Mouse (Mus musculus) midbrain, embryonic 14.5 days (tissue): ENCODE results near the gene Gpalpp1. TPM values are rescaled to one million over a fixed set of nuclear protein-coding genes. Genes with fewer than 3 reads are reported as not detected.

Source experiments
- ATAC-seq: fragments of 200-750 bp; cut with Nextera tagmentation; 2 replicates; pipeline ENCODE4 v1.8.0; 2017; ENCODE audit warnings: moderate number of reproducible peaks, moderate library complexity; ENCODE audit not compliant: low FRiP score, low TSS enrichment
- DNase-seq: peaks from one replicate; pipeline ENCODE4 v3.0.0-alpha.2; 2015
- H3K27ac ChIP-seq: fragments of 300-500 bp; sonication (generic); replicated peaks from 2 replicates; pipeline ENCODE4 v1.5.1; 2014; ENCODE audit warnings: mild to moderate bottlenecking, low read depth, low read length, moderate library complexity
- H3K27me3 ChIP-seq: fragments of 300-500 bp; sonication (generic); 2 replicates; pipeline ENCODE4 v1.6.1; 2014; ENCODE audit warnings: low read length, control low read depth, mixed read lengths; ENCODE audit not compliant: control insufficient read depth, insufficient read depth
- H3K36me3 ChIP-seq: fragments of 300-500 bp; sonication (generic); 2 replicates; pipeline ENCODE4 v1.6.1; 2014; ENCODE audit warnings: low read length, control low read depth; ENCODE audit not compliant: control insufficient read depth, insufficient read depth
- H3K4me1 ChIP-seq: fragments of 300-500 bp; sonication (generic); 2 replicates; pipeline ENCODE4 v1.6.1; 2014; ENCODE audit warnings: mild to moderate bottlenecking, antibody characterized with exemption, low read length, control low read depth; ENCODE audit not compliant: control insufficient read depth, insufficient read depth
- H3K4me2 ChIP-seq: fragments of 300-500 bp; sonication (generic); 2 replicates; pipeline ENCODE4 v1.6.1; 2014; ENCODE audit warnings: mild to moderate bottlenecking, low read length, moderate library complexity
- H3K4me3 ChIP-seq: fragments of 300-500 bp; sonication (generic); replicated peaks from 2 replicates; pipeline ENCODE4 v1.5.1; 2014; ENCODE audit warnings: low read depth, low read length
- H3K9ac ChIP-seq: fragments of 300-500 bp; sonication (generic); replicated peaks from 2 replicates; pipeline ENCODE4 v1.6.1; 2014; ENCODE audit warnings: mild to moderate bottlenecking, low read length, moderate library complexity
- H3K9me3 ChIP-seq: fragments of 300-500 bp; sonication (generic); 2 replicates; pipeline ENCODE4 v1.6.1; 2016; ENCODE audit warnings: low read length, control low read depth, mixed read lengths; ENCODE audit not compliant: control insufficient read depth
- WGBS: fragments of 180-500 bp; shearing (Covaris S2); extraction: QIAGEN DNeasy Blood & Tissue Kit; methylation state at CpG from one replicate; pipeline ENCODE4 v1.1.7; 2014; 5-methylcytosine and 5-hydroxymethylcytosine counted together
- polyA plus RNA-seq: library from polyadenylated mRNA; unstranded; fragments of >200 nt; fragmentation: Nextera tagmentation; extraction: Ambion mirVana; gene quantifications from 2 replicates; pipeline ENCODE4 v1.2.1, GENCODE M21; 2014

The Gpalpp1 gene
- polyA plus RNA-seq, 1 experiment from 2014 or later, result 16.2 TPM

GRCm38 (mm10) chr14:76081451-76081850 is 29.1 kb downstream of the Gpalpp1 start:
- Histone ChIP-seq H3K36me3 (0 out of 2 replicates have a peak, but pooled peaks cover 2% of the 10 kb centered on the region), H3K27ac (no peak overlapping the region), H3K27me3 (no peaks in the 10 kb centered on the region), H3K4me2 (no peak overlapping the region), H3K4me3 (no peak overlapping the region), H3K9ac (no peak overlapping the region), H3K4me1 (peaks cover 7% of the 10 kb centered on the region), H3K9me3 (no peaks in the 10 kb centered on the region)
- no peak for DNase-seq
- ATAC-seq, result no peak
- 72% methylated on average over 11 of the region's 11 CpGs for WGBS

GRCm38 (mm10) chr14:76077088-76077491 is 33.5 kb downstream of the Gpalpp1 start:
- H3K9me3 ChIP-seq, result no peaks in the 10 kb centered on the region
- no peak overlapping the region; the same call in 1 of the 2 replicates for H3K9ac ChIP-seq
- no peak overlapping the region for H3K4me3 ChIP-seq
- H3K27ac ChIP-seq, result peak overlapping the region; percentile 74
- peak; percentile 68; the same call in 1 of the 2 replicates for ATAC-seq
- DNase-seq, result peak; percentile 91
- peak overlapping the region; percentile 26 for H3K4me2 ChIP-seq
- no peaks in the 10 kb centered on the region for H3K36me3 ChIP-seq
- WGBS, result 46% methylated on average over 9 of the region's 9 CpGs
- no peaks in the 10 kb centered on the region for H3K27me3 ChIP-seq
- H3K4me1 ChIP-seq, result peaks cover 9% of the 10 kb centered on the region

GRCm38 (mm10) chr14:76076602-76077001 is 34.0 kb downstream of the Gpalpp1 start:
- peak; percentile 55 for ATAC-seq
- Histone ChIP-seq H3K9me3 (no peaks in the 10 kb centered on the region), H3K4me2 (peak overlapping the region; percentile 26), H3K9ac (no peak overlapping the region), H3K27me3 (no peaks in the 10 kb centered on the region), H3K36me3 (no peaks in the 10 kb centered on the region), H3K4me3 (no peak overlapping the region), H3K4me1 (peaks cover 9% of the 10 kb centered on the region), H3K27ac (peak overlapping the region; percentile 74; the same call in 1 of the 2 replicates)
- WGBS, result 29% methylated on average over 4 of the region's 4 CpGs
- DNase-seq, result peak; percentile 84

- H3K4me1 ChIP-seq, result peaks cover 9% of the 10 kb centered on the region
- H3K27ac ChIP-seq, result peak overlapping the region; percentile 50
- DNase-seq (no peak), ATAC-seq (no peak)
- 49% methylated on average over 4 of the region's 4 CpGs for WGBS
- H3K36me3 ChIP-seq, result no peaks in the 10 kb centered on the region
- H3K4me3 ChIP-seq, result no peak overlapping the region
- no peak overlapping the region for H3K4me2 ChIP-seq
- no peaks in the 10 kb centered on the region for H3K27me3 ChIP-seq
- H3K9me3 ChIP-seq, result no peaks in the 10 kb centered on the region
- no peak overlapping the region for H3K9ac ChIP-seq
Observed at GRCm38 (mm10) chr14:76075721-76076120, 34.8 kb downstream of the Gpalpp1 start.

GRCm38 (mm10) chr14:76074206-76074605 is 36.4 kb downstream of the Gpalpp1 start:
- H3K9ac ChIP-seq, result no peak overlapping the region
- H3K4me1 ChIP-seq, result peaks cover 9% of the 10 kb centered on the region
- H3K4me2 ChIP-seq, result no peak overlapping the region
- no peak for ATAC-seq
- 87% methylated on average over 1 of the region's 1 CpGs for WGBS
- DNase-seq, result no peak
- no peaks in the 10 kb centered on the region for H3K27me3 ChIP-seq
- H3K9me3 ChIP-seq, result no peaks in the 10 kb centered on the region
- no peak overlapping the region for H3K4me3 ChIP-seq
- no peaks in the 10 kb centered on the region for H3K36me3 ChIP-seq
- no peak overlapping the region for H3K27ac ChIP-seq

- ATAC-seq (no peak), DNase-seq (no peak)
- H3K4me3 ChIP-seq, result no peak overlapping the region
- H3K27me3 ChIP-seq, result no peaks in the 10 kb centered on the region
- H3K9ac ChIP-seq, result no peak overlapping the region
- H3K4me1 ChIP-seq, result peaks cover 9% of the 10 kb centered on the region
- no peaks in the 10 kb centered on the region for H3K9me3 ChIP-seq
- no peak overlapping the region for H3K4me2 ChIP-seq
- no peak overlapping the region for H3K27ac ChIP-seq
- 64% methylated on average over 2 of the region's 2 CpGs for WGBS
- H3K36me3 ChIP-seq, result no peaks in the 10 kb centered on the region
Observed at GRCm38 (mm10) chr14:76072626-76073025, 37.9 kb downstream of the Gpalpp1 start.

GRCm38 (mm10) chr14:76069296-76069695 is 41.3 kb downstream of the Gpalpp1 start:
- H3K4me1 ChIP-seq, result no peaks in the 10 kb centered on the region
- no peaks in the 10 kb centered on the region for H3K9me3 ChIP-seq
- peak overlapping the region; percentile 71 for H3K27ac ChIP-seq
- H3K9ac ChIP-seq, result no peak overlapping the region
- WGBS, result 53% methylated on average over 4 of the region's 4 CpGs
- H3K36me3 ChIP-seq, result no peaks in the 10 kb centered on the region
- H3K4me2 ChIP-seq, result no peak overlapping the region
- no peak; the same call in 1 of the 2 replicates for ATAC-seq
- H3K27me3 ChIP-seq, result no peaks in the 10 kb centered on the region
- H3K4me3 ChIP-seq, result no peak overlapping the region
- DNase-seq, result no peak

- Histone ChIP-seq H3K27me3 (no peaks in the 10 kb centered on the region), H3K4me1 (no peaks in the 10 kb centered on the region), H3K27ac (peak overlapping the region; percentile 71; the same call in 1 of the 2 replicates), H3K9ac (no peak overlapping the region), H3K4me3 (no peak overlapping the region), H3K9me3 (no peaks in the 10 kb centered on the region), H3K4me2 (no peak overlapping the region), H3K36me3 (no peaks in the 10 kb centered on the region)
- DNase-seq, result no peak
- 67% methylated on average over 4 of the region's 4 CpGs for WGBS
- ATAC-seq, result no peak
Observed at GRCm38 (mm10) chr14:76068296-76068695, 42.3 kb downstream of the Gpalpp1 start.

- Histone ChIP-seq H3K4me3 (no peak overlapping the region), H3K4me1 (no peaks in the 10 kb centered on the region), H3K27me3 (no peaks in the 10 kb centered on the region), H3K36me3 (no peaks in the 10 kb centered on the region), H3K27ac (no peak overlapping the region), H3K4me2 (no peak overlapping the region), H3K9ac (no peak overlapping the region), H3K9me3 (no peaks in the 10 kb centered on the region)
- 56% methylated on average over 1 of the region's 1 CpGs for WGBS
- DNase-seq (no peak), ATAC-seq (no peak)
Observed at GRCm38 (mm10) chr14:76067237-76067636, 43.3 kb downstream of the Gpalpp1 start.
